Mouse (Mus musculus) thymus, postnatal 0 days (tissue): ENCODE data around the gene Dpp4. TPM values are rescaled to one million over a fixed set of nuclear protein-coding genes. Genes with fewer than 3 reads are reported as not detected.

Experiments
- DNase-seq: peaks from one replicate; pipeline ENCODE4 v3.0.0-alpha.2; 2015; ENCODE audit warnings: low spot score
- polyA plus RNA-seq: library from polyadenylated mRNA; unstranded; fragments of >200 nt; fragmentation: Nextera tagmentation; extraction: Ambion mirVana; gene quantifications from 2 replicates; pipeline ENCODE4 v1.2.1, GENCODE M21; 2015

The Dpp4 gene
- 58.4 and 69.5 TPM in 2 replicates for polyA plus RNA-seq

GRCm38 (mm10) chr2:62412081-62412821 lies at the start of gene Dpp4:
Gene Dpp4 (minus strand): TSS chr2:62412231.
- no peak for DNase-seq

GRCm38 (mm10) chr2:62460815-62461450 lies 48.9 kb upstream of the Dpp4 start:
- no peak for DNase-seq

- DNase-seq: no peak
Measured at GRCm38 (mm10) chr2:62460231-62460710, 48.2 kb upstream of the Dpp4 start.

GRCm38 (mm10) chr2:62459241-62460174 lies 47.5 kb upstream of the Dpp4 start:
- no peak for DNase-seq

GRCm38 (mm10) chr2:62458070-62458469 lies 46.0 kb upstream of the Dpp4 start:
- peak; percentile 33 for DNase-seq

GRCm38 (mm10) chr2:62454991-62455390 lies 43.0 kb upstream of the Dpp4 start:
- DNase-seq: no peak

- no peak for DNase-seq
Measured at GRCm38 (mm10) chr2:62454033-62454432, 42.0 kb upstream of the Dpp4 start.

GRCm38 (mm10) chr2:62450364-62450763 lies 38.3 kb upstream of the Dpp4 start:
- no peak for DNase-seq

GRCm38 (mm10) chr2:62449692-62450346 lies 37.8 kb upstream of the Dpp4 start:
- no peak for DNase-seq

GRCm38 (mm10) chr2:62440802-62441544 lies 28.9 kb upstream of the Dpp4 start:
- DNase-seq: peak; percentile 67

GRCm38 (mm10) chr2:62440083-62440482 lies 28.1 kb upstream of the Dpp4 start:
- no peak for DNase-seq

GRCm38 (mm10) chr2:62431245-62431795 lies 19.3 kb upstream of the Dpp4 start:
- DNase-seq: no peak

- no peak for DNase-seq
Measured at GRCm38 (mm10) chr2:62425941-62426340, 13.9 kb upstream of the Dpp4 start.

- DNase-seq: no peak
Measured at GRCm38 (mm10) chr2:62423343-62423776, 11.3 kb upstream of the Dpp4 start.

- DNase-seq: no peak
Measured at GRCm38 (mm10) chr2:62422515-62423342, 10.7 kb upstream of the Dpp4 start.

- no peak for DNase-seq
Measured at GRCm38 (mm10) chr2:62421229-62421628, 9.2 kb upstream of the Dpp4 start.

- no peak for DNase-seq
Measured at GRCm38 (mm10) chr2:62420045-62420444, 8.0 kb upstream of the Dpp4 start.

GRCm38 (mm10) chr2:62417233-62417632 lies 5.2 kb upstream of the Dpp4 start:
- DNase-seq: no peak
